In the genomic region with DNA sequence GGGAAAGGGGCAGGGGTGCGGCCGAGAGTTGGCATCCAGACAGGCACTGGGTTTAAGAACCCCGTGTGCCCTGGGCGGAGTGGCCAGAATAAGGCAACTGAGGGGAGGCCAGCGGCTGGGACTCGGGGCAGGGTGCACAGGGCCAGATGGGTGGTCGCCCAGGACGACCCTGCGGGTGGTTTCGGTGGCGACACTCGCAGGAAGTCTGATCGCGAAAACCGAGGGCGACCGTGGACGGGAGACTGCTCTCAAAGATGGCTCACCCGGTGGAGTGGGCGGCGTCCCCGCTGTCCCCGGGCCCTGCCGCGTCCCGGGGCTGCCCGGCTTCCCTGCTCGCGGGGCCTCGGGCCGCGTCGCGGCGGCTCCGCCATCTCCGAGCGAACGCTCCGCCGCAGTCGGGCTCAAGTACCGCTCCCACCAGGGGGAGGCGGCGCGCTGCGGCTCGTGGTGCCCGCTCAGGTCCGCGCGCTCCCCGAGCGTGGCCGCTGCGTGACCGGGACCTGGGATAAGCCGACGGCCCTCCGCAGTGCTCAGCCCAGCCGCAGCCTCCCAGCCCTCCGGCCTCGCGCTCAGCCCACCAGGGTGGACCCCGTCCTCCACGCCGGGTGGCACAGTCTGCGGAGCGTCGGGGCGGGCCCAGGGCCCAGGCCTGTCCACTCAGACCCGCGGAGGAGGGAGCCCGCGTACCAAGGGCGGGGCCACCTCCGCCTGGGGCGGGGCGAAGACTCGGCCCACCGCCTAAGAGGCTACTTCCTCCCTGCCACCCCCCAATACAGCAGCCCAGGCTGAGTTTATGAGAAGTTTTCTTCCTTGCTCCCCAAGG, we compare ENCODE assay signal across 8 mouse cellular contexts. TPM values are rescaled to one million over a fixed set of nuclear protein-coding genes. Genes with fewer than 3 reads are reported as not detected.
DNase-seq lines count a peak whose midpoint lies in the region; ATAC-seq lines count a peak whose summit lies in the region.

Gene Ndst2 (minus strand): TSS at position 611 of the 823 bp plus-strand sequence.

- peak; percentile 79 for DNase-seq in MN1 (ENCODE audit: low spot score)
- peak; percentile 92 for DNase-seq in cerebellum, adult 9-11 months
- peak in 1 of 2 experiments; percentile 84 for DNase-seq in frontal cortex, adult 2 months (ENCODE audit: extremely low spot score in 1 of 2, low spot score in 1 of 2)
- DNase-seq in hindbrain, embryonic 11.5 days (ENCODE audit: low spot score) = peak; percentile 92
- peak; percentile 83 to 88 for DNase-seq in layer of hippocampus, postnatal 10 days (ENCODE audit: low spot score in 2 of 2)
- DNase-seq in lung, postnatal 10 days = peak; percentile 95
- DNase-seq in ovary, postnatal 36 days (ENCODE audit: low spot score) = peak; percentile 90
- DNase-seq in thymus, postnatal 25 days = peak; percentile 85

- WGBS in hindbrain, embryonic 11.5 days = under 1% methylated on average over 79 of the region's 81 CpGs

- H3K27me3 ChIP-seq in hindbrain, embryonic 11.5 days (ENCODE audit: control insufficient read depth, insufficient read depth, low read length) = no peaks in the 10 kb centered on the region

- H3K4me2 ChIP-seq in hindbrain, embryonic 11.5 days (replicated peaks; ENCODE audit: low read depth, low read length) = peak within 1 kb of the TSS; percentile 80

- H3K4me3 ChIP-seq in hindbrain, embryonic 11.5 days (ENCODE audit: low read depth, low read length) = peak within 1 kb of the TSS; percentile 85

- H3K27ac ChIP-seq in hindbrain, embryonic 11.5 days (ENCODE audit: low read depth, low read length) = peak within 1 kb of the TSS; percentile 84

- H3K9me3 ChIP-seq in hindbrain, embryonic 11.5 days (ENCODE audit: control insufficient read depth, low read length) = no peaks in the 10 kb centered on the region

- H3K36me3 ChIP-seq in hindbrain, embryonic 11.5 days (ENCODE audit: control insufficient read depth, insufficient read depth, low read length) = no peaks in the 10 kb centered on the region; the same call in none of the 2 replicates

- H3K4me1 ChIP-seq in hindbrain, embryonic 11.5 days (replicated peaks; ENCODE audit: control insufficient read depth, insufficient read depth, low read length) = 0 out of 2 replicates have a peak, but pooled peaks cover 2% of the 10 kb centered on the region

- ATAC-seq in hindbrain, embryonic 11.5 days (ENCODE audit: low FRiP score) = peak; percentile 99

- H3K9ac ChIP-seq in hindbrain, embryonic 11.5 days (ENCODE audit: low read depth, low read length) = peak within 1 kb of the TSS; percentile 89

RNA-seq across cellular contexts. Expression of gene Ndst2, which starts in this region (rescaled TPM):
- polyA plus RNA-seq in frontal cortex, adult 2 months (2012; rRNA removed) = 22.6 and 24.8 TPM in 2 replicates
- polyA plus RNA-seq in hindbrain, embryonic 11.5 days (2014; fragmentation: Nextera tagmentation; extraction: Ambion mirVana) = 20.2 and 21.0 TPM in 2 replicates
- total RNA-seq in layer of hippocampus, postnatal 10 days (2021) = 10 to 100 TPM; 17.9 to 19.4 TPM
